Mouse (Mus musculus) ovary, adult 18-20 months (tissue): ENCODE data around the gene Ctcf.
"Not testable (repeated sequence)": the region's sequence is repeated elsewhere in the genome, so short reads cannot be mapped to it uniquely, and the experiment has no call there.

ENCODE experiments used
- DNase-seq: peaks from one replicate; pipeline ENCODE4 v3.0.0; 2022; ENCODE audit warnings: low spot score, mixed read lengths

The Ctcf gene

GRCm38 (mm10) chr8:105636018-105636962, at the start of gene Ctcf:
Gene Ctcf, plus strand, starts transcription at chr8:105636568.
- peak; percentile 81 for DNase-seq

GRCm38 (mm10) chr8:105592431-105592830, 43.9 kb upstream of the Ctcf start:
- DNase-seq = no peak

GRCm38 (mm10) chr8:105593859-105594258, 42.5 kb upstream of the Ctcf start:
- DNase-seq = no peak

- DNase-seq = no peak
Observed at GRCm38 (mm10) chr8:105594451-105595242, 41.7 kb upstream of the Ctcf start.

GRCm38 (mm10) chr8:105596362-105597034, 39.9 kb upstream of the Ctcf start:
- DNase-seq = no peak

- DNase-seq = no peak
Observed at GRCm38 (mm10) chr8:105598777-105599176, 37.6 kb upstream of the Ctcf start.

GRCm38 (mm10) chr8:105601301-105601700, 35.1 kb upstream of the Ctcf start:
- no peak for DNase-seq

GRCm38 (mm10) chr8:105602540-105602939, 33.8 kb upstream of the Ctcf start:
- not testable (repeated sequence) for DNase-seq

GRCm38 (mm10) chr8:105604804-105605381, 31.5 kb upstream of the Ctcf start, which contains the start of gene Ripor1:
Gene Ripor1, plus strand, starts transcription at chr8:105605255.
- peak; percentile 66 for DNase-seq

GRCm38 (mm10) chr8:105605491-105606188, 30.7 kb upstream of the Ctcf start:
- DNase-seq = no peak

GRCm38 (mm10) chr8:105606189-105607023, 30.0 kb upstream of the Ctcf start:
- DNase-seq = peak; percentile 73

GRCm38 (mm10) chr8:105607062-105607461, 29.3 kb upstream of the Ctcf start:
- no peak for DNase-seq

GRCm38 (mm10) chr8:105607684-105608083, 28.7 kb upstream of the Ctcf start:
- DNase-seq = no peak

GRCm38 (mm10) chr8:105609355-105609754, 27.0 kb upstream of the Ctcf start:
- DNase-seq = no peak

GRCm38 (mm10) chr8:105609771-105610170, 26.6 kb upstream of the Ctcf start:
- no peak for DNase-seq

GRCm38 (mm10) chr8:105611836-105612235, 24.5 kb upstream of the Ctcf start:
- DNase-seq = no peak

- no peak for DNase-seq
Observed at GRCm38 (mm10) chr8:105613037-105613436, 23.3 kb upstream of the Ctcf start.

GRCm38 (mm10) chr8:105613830-105614511, 22.4 kb upstream of the Ctcf start:
- peak; percentile 50 for DNase-seq

- DNase-seq = no peak
Observed at GRCm38 (mm10) chr8:105615942-105616341, 20.4 kb upstream of the Ctcf start.
